Mouse (Mus musculus) limb, embryonic 15.5 days (tissue): ENCODE measurements at regions not wholly inside any gene's neighbourhood (a gene's known extent, or its start where the extent isn't known, plus 50 kb on each side); places are given as distances from the start of the nearest gene placed in this dataset.

ENCODE experiments used
- ATAC-seq: fragments of 200-750 bp; cut with Nextera tagmentation; 2 replicates; pipeline ENCODE4 v1.8.0; 2017; ENCODE audit warnings: low read depth, moderate TSS enrichment; ENCODE audit not compliant: insufficient number of reproducible peaks, low FRiP score, low TSS enrichment
- H3K27ac ChIP-seq: fragments of 300-500 bp; sonication (generic); 2 replicates; pipeline ENCODE4 v1.5.1; 2015; ENCODE audit warnings: moderate library complexity, mild to moderate bottlenecking, inconsistent platforms
- H3K27me3 ChIP-seq: fragments of 300-500 bp; sonication (generic); 2 replicates; pipeline ENCODE4 v1.6.1; 2015; ENCODE audit warnings: inconsistent platforms
- H3K36me3 ChIP-seq: fragments of 300-500 bp; sonication (generic); 2 replicates; pipeline ENCODE4 v1.6.1; 2015; ENCODE audit warnings: inconsistent platforms
- H3K4me1 ChIP-seq: fragments of 300-500 bp; sonication (generic); 2 replicates; pipeline ENCODE4 v1.6.1; 2015; ENCODE audit warnings: inconsistent platforms
- H3K4me2 ChIP-seq: fragments of 300-500 bp; sonication (generic); 2 replicates; pipeline ENCODE4 v1.6.1; 2015; ENCODE audit warnings: mild to moderate bottlenecking, inconsistent platforms
- H3K4me3 ChIP-seq: fragments of 300-500 bp; sonication (generic); 2 replicates; pipeline ENCODE4 v1.5.1; 2015; ENCODE audit warnings: mild to moderate bottlenecking, inconsistent platforms
- H3K9ac ChIP-seq: fragments of 300-500 bp; sonication (generic); 2 replicates; pipeline ENCODE4 v1.6.1; 2015; ENCODE audit warnings: inconsistent platforms
- H3K9me3 ChIP-seq: fragments of 300-500 bp; sonication (generic); 2 replicates; pipeline ENCODE4 v1.6.1; 2016; ENCODE audit warnings: inconsistent platforms
- WGBS: fragments of 180-500 bp; shearing (Covaris S2); methylation state at CpG from one replicate; pipeline ENCODE4 v1.1.7; 2015; 5-methylcytosine and 5-hydroxymethylcytosine counted together

DNA sequence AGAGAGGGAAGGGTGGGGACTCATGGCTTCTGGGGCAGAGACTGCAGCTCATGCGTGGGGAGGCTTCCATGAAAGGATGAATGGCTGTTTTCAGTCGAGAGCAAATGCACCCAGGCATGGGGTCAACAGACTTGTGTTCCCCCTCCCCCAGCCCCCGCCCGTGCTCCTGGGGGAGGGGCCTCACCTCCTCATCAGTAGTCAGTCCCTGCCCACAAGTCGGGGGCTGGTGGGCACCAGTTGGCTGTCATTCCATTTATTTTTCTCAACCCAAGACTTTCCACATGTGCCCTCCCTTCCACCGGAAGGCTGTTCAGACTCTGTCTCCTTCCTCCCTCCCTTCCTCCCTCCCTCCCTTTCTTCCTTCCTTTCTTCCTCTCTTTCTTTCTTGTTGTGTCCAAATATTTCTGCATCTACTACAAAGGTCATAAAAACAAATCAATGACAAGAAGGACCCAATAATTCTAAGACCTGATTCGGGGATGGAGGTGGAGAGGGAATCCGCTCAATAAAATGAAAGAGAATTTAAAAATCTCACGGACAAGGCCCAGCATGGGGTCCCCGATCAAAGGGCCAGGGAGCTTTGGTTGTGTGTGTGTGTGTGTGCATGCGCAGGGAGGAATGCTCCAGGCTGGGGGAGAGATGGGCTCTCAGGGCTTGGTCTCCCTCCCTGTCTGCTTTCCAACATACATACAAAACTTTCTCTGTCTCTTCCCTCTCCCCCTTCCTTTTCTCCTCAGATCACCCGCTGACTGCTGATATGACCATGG is 57.7 kb downstream of the Rpl14 start:
- Histone ChIP-seq H3K4me1 (peaks cover 6% of the 10 kb centered on the region; the same call in 1 of the 2 replicates), H3K27me3 (no peaks in the 10 kb centered on the region), H3K9ac (no peak overlapping the region), H3K4me3 (no peak overlapping the region), H3K36me3 (no peaks in the 10 kb centered on the region), H3K4me2 (no peak overlapping the region), H3K27ac (no peak overlapping the region), H3K9me3 (no peaks in the 10 kb centered on the region; the same call in 1 of the 2 replicates)
- no peak for ATAC-seq
- 62% methylated on average over 12 of the region's 12 CpGs for WGBS

GRCm38 (mm10) chr9:120629609-120630008 is 58.4 kb downstream of the Rpl14 start:
- Histone ChIP-seq H3K4me1 (peaks cover 6% of the 10 kb centered on the region; the same call in 1 of the 2 replicates), H3K4me3 (no peak overlapping the region), H3K9ac (no peak overlapping the region), H3K9me3 (no peaks in the 10 kb centered on the region; the same call in 1 of the 2 replicates), H3K27me3 (no peaks in the 10 kb centered on the region), H3K4me2 (no peak overlapping the region), H3K36me3 (no peaks in the 10 kb centered on the region), H3K27ac (0 out of 2 replicates have a peak overlapping the region, but pooled peaks have one; percentile 0)
- ATAC-seq = no peak
- WGBS = 74% methylated on average over 11 of the region's 11 CpGs

- 66% methylated on average over 10 of the region's 10 CpGs for WGBS
- no peak overlapping the region for H3K4me2 ChIP-seq
These were observed 61.6 kb downstream of the Rpl14 start for GRCm38 (mm10) chr9:120632821-120633220.

DNA sequence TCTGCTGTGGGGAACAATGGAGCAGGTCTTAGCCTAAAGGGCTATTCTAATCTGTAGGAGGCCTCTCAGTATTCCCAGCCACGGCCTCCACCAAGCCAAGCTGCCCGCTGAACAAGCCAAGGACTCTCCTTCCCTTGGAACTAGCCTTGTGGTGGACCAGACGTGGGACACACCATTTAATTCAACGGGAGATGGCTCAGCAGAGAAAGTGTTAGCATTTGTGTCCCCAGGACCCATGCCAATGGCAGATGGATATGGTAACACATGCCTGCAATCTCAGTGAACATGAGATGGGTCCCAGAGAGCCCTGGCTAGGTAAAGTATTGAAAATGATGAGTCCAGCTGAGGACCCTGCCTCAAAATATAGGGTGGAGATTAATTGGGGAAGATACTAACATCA is 71.4 kb downstream of the Rpl14 start:
- Histone ChIP-seq H3K27ac (no peak overlapping the region), H3K4me1 (peaks cover 9% of the 10 kb centered on the region), H3K9ac (no peak overlapping the region), H3K36me3 (no peaks in the 10 kb centered on the region), H3K4me2 (no peak overlapping the region), H3K27me3 (no peaks in the 10 kb centered on the region), H3K4me3 (no peak overlapping the region), H3K9me3 (no peaks in the 10 kb centered on the region)
- no peak for ATAC-seq
- WGBS = 90% methylated on average over 4 of the region's 4 CpGs

More at GRCm38 (mm10) chr9:120632821-120633220, 61.6 kb downstream of the Rpl14 start:
- Histone ChIP-seq H3K9me3 (no peaks in the 10 kb centered on the region), H3K4me1 (peaks cover 6% of the 10 kb centered on the region; the same call in 1 of the 2 replicates), H3K27ac (no peak overlapping the region), H3K4me3 (no peak overlapping the region), H3K36me3 (no peaks in the 10 kb centered on the region), H3K27me3 (no peaks in the 10 kb centered on the region), H3K9ac (no peak overlapping the region)
- ATAC-seq = no peak

GRCm38 (mm10) chr9:120643371-120643770 is 72.1 kb downstream of the Rpl14 start:
- Histone ChIP-seq H3K36me3 (no peaks in the 10 kb centered on the region), H3K9ac (no peak overlapping the region), H3K27me3 (no peaks in the 10 kb centered on the region), H3K4me3 (no peak overlapping the region), H3K27ac (no peak overlapping the region), H3K4me2 (no peak overlapping the region), H3K9me3 (no peaks in the 10 kb centered on the region), H3K4me1 (peaks cover 10% of the 10 kb centered on the region)
- no peak for ATAC-seq
- WGBS = 83% methylated on average over 3 of the region's 3 CpGs

- WGBS = 95% methylated on average over 10 of the region's 10 CpGs
- H3K4me2 ChIP-seq = no peak overlapping the region
- no peak overlapping the region for H3K27ac ChIP-seq
- no peak overlapping the region for H3K9ac ChIP-seq
- H3K36me3 ChIP-seq = no peaks in the 10 kb centered on the region
- no peak overlapping the region for H3K4me3 ChIP-seq
- no peaks in the 10 kb centered on the region for H3K27me3 ChIP-seq
- H3K9me3 ChIP-seq = no peaks in the 10 kb centered on the region
- no peak for ATAC-seq
- H3K4me1 ChIP-seq = peaks cover 10% of the 10 kb centered on the region
These were observed 74.5 kb downstream of the Rpl14 start for GRCm38 (mm10) chr9:120645776-120646175.

- no peaks in the 10 kb centered on the region for H3K27me3 ChIP-seq
- H3K27ac ChIP-seq = peak overlapping the region; percentile 73
- no peak overlapping the region for H3K4me2 ChIP-seq
- no peaks in the 10 kb centered on the region for H3K36me3 ChIP-seq
- WGBS = 55% methylated on average over 10 of the region's 10 CpGs
- ATAC-seq = 0 out of 2 replicates have a peak, but pooled peaks have one; percentile 40
- no peak overlapping the region for H3K4me3 ChIP-seq
- no peaks in the 10 kb centered on the region for H3K9me3 ChIP-seq
- H3K9ac ChIP-seq = no peak overlapping the region
- H3K4me1 ChIP-seq = peaks cover 10% of the 10 kb centered on the region
These were observed 75.8 kb downstream of the Rpl14 start for GRCm38 (mm10) chr9:120646806-120647667.

GRCm38 (mm10) chr9:120647668-120647955 is 76.4 kb downstream of the Rpl14 start:
- Histone ChIP-seq H3K9ac (no peak overlapping the region), H3K36me3 (no peaks in the 10 kb centered on the region), H3K27me3 (no peaks in the 10 kb centered on the region), H3K4me1 (peaks cover 10% of the 10 kb centered on the region), H3K4me2 (no peak overlapping the region), H3K27ac (peak overlapping the region; percentile 73), H3K9me3 (no peaks in the 10 kb centered on the region), H3K4me3 (no peak overlapping the region)
- no peak for ATAC-seq
- 64% methylated on average over 7 of the region's 7 CpGs for WGBS

DNA sequence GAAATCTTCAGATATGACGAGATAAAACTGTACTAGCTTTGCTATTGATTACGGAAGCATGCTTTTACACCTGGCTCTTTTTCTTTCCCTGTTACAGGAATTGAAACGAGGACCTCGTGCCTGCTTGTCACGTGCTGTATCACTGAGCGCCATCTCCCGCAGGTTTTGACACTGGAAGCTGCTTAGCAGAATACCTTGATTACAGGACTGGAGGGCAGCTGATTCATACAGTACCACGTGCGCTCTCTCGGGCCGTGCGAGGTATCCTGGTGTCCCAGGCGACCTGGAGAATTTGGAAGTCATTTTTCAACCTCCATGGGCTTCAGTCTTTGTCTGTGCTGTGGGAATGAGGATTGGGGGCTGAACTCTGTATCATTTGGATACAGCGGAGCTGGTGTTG is 81.5 kb downstream of the Rpl14 start:
- Histone ChIP-seq H3K4me2 (no peak overlapping the region), H3K9me3 (no peaks in the 10 kb centered on the region), H3K9ac (no peak overlapping the region), H3K4me1 (peaks cover 25% of the 10 kb centered on the region), H3K27me3 (no peaks in the 10 kb centered on the region), H3K36me3 (no peaks in the 10 kb centered on the region), H3K27ac (no peak overlapping the region), H3K4me3 (no peak overlapping the region)
- 75% methylated on average over 14 of the region's 14 CpGs for WGBS
- ATAC-seq = no peak

DNA sequence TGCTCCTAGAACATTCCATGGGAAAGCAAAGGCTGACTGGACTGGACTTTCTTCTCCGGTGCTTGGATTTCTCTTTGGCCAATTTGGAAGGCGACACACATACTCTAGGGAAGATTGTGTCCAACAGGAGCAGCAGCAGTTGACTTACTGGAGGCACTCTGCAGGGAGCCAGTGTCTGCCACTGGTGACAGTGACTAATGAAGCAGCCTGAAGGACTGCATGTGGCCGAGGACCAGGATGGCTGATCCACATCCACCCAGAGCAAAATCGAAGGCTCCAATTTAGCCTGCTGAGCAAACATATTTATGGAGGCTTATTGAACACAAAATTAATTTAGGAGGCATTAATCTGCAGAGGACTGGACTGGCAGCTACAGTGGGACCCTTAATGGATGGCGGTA is 81.9 kb downstream of the Rpl14 start:
- no peaks in the 10 kb centered on the region for H3K9me3 ChIP-seq
- WGBS = 53% methylated on average over 5 of the region's 5 CpGs
- no peaks in the 10 kb centered on the region for H3K36me3 ChIP-seq
- no peak overlapping the region for H3K4me2 ChIP-seq
- no peak for ATAC-seq
- peaks cover 28% of the 10 kb centered on the region for H3K4me1 ChIP-seq
- no peaks in the 10 kb centered on the region for H3K27me3 ChIP-seq
- H3K27ac ChIP-seq = no peak overlapping the region
- no peak overlapping the region for H3K9ac ChIP-seq
- no peak overlapping the region for H3K4me3 ChIP-seq

GRCm38 (mm10) chr9:120654736-120655135 is 83.5 kb downstream of the Rpl14 start:
- Histone ChIP-seq H3K9me3 (no peaks in the 10 kb centered on the region), H3K27me3 (no peaks in the 10 kb centered on the region), H3K4me1 (peaks cover 36% of the 10 kb centered on the region), H3K4me2 (no peak overlapping the region), H3K36me3 (no peaks in the 10 kb centered on the region), H3K9ac (no peak overlapping the region), H3K27ac (no peak overlapping the region), H3K4me3 (no peak overlapping the region)
- ATAC-seq = no peak
- WGBS = 19% methylated on average over 1 of the region's 1 CpGs

GRCm38 (mm10) chr9:120656976-120657375 is 85.7 kb downstream of the Rpl14 start:
- Histone ChIP-seq H3K4me3 (no peak overlapping the region), H3K27ac (peak overlapping the region; percentile 78), H3K27me3 (no peaks in the 10 kb centered on the region), H3K4me2 (no peak overlapping the region), H3K9ac (no peak overlapping the region), H3K36me3 (no peaks in the 10 kb centered on the region), H3K9me3 (no peaks in the 10 kb centered on the region), H3K4me1 (peaks cover 50% of the 10 kb centered on the region)
- 28% methylated on average over 4 of the region's 6 CpGs for WGBS
- ATAC-seq = no peak
